Mouse (Mus musculus) embryonic fibroblast, embryonic 13.5 days (primary cell): Measurements from ENCODE around the gene Camk1d. TPM values are rescaled to one million over a fixed set of nuclear protein-coding genes. Genes with fewer than 3 reads are reported as not detected.
"Not testable (repeated sequence)": the region's sequence is repeated elsewhere in the genome, so short reads cannot be mapped to it uniquely, and the experiment has no call there.

Experiments used
- H3K27ac ChIP-seq: 2 replicates; pipeline ENCODE4 v1.5.1; 2012; ENCODE audit warnings: low read length, control low read depth, inconsistent platforms; ENCODE audit not compliant: insufficient read depth
- H3K4me1 ChIP-seq: 2 replicates; pipeline ENCODE4 v1.6.1; 2011; ENCODE audit warnings: low read length; ENCODE audit not compliant: control insufficient read depth, insufficient read depth
- H3K4me3 ChIP-seq: 2 replicates; pipeline ENCODE4 v1.5.1; 2011; ENCODE audit warnings: mild to moderate bottlenecking, control low read depth, low read length; ENCODE audit not compliant: insufficient read depth
- CTCF ChIP-seq: IDR thresholded peaks from 2 replicates; pipeline ENCODE4 v1.5.1; 2011; ENCODE audit warnings: mild to moderate bottlenecking, control low read depth, low read length, moderate library complexity, borderline replicate concordance; ENCODE audit not compliant: insufficient read depth
- POLR2A ChIP-seq: IDR thresholded peaks from 2 replicates; pipeline ENCODE4 v1.6.1; 2011; ENCODE audit warnings: low read depth, mild to moderate bottlenecking, control low read depth, low read length, moderate library complexity
- polyA plus RNA-seq: library from polyadenylated mRNA; stranded (reverse); fragments of >200 nt; gene quantifications from 2 replicates; pipeline ENCODE4 v1.2.4, GENCODE M21; 2011; ENCODE audit warnings: low read depth; ENCODE audit not compliant: missing spikeins, insufficient read length

Camk1d gene
- polyA plus RNA-seq, 1 experiment, result 4.3 TPM

GRCm38 (mm10) chr2:5392921-5393320 is 321.4 kb downstream of the Camk1d start:
- no peak overlapping the region for H3K4me3 ChIP-seq

GRCm38 (mm10) chr2:5392470-5392869 is 321.8 kb downstream of the Camk1d start:
- TF ChIP-seq CTCF (no peak), POLR2A (no peak)
- Histone ChIP-seq H3K27ac (no peak overlapping the region), H3K4me1 (no peaks in the 10 kb centered on the region), H3K4me3 (no peak overlapping the region)

More at GRCm38 (mm10) chr2:5392921-5393320, 321.4 kb downstream of the Camk1d start:
- H3K27ac ChIP-seq, result no peak overlapping the region
- TF ChIP-seq POLR2A (no peak), CTCF (no peak)
- no peaks in the 10 kb centered on the region for H3K4me1 ChIP-seq

GRCm38 (mm10) chr2:5388381-5388780 is 325.9 kb downstream of the Camk1d start:
- TF ChIP-seq POLR2A, result no peak
- TF ChIP-seq CTCF, result no peak
- Histone ChIP-seq H3K4me1 (no peaks in the 10 kb centered on the region), H3K27ac (no peak overlapping the region), H3K4me3 (no peak overlapping the region)

- TF ChIP-seq POLR2A (no peak), CTCF (no peak)
- no peak overlapping the region for H3K27ac ChIP-seq
- no peaks in the 10 kb centered on the region for H3K4me1 ChIP-seq
- H3K4me3 ChIP-seq, result no peak overlapping the region
These were observed 332.3 kb downstream of the Camk1d start for GRCm38 (mm10) chr2:5381712-5382710.

- no peak for TF ChIP-seq CTCF
- TF ChIP-seq POLR2A, result no peak
These were observed 333.3 kb downstream of the Camk1d start for GRCm38 (mm10) chr2:5380973-5381372.

GRCm38 (mm10) chr2:5378922-5379321 is 335.4 kb downstream of the Camk1d start:
- not testable (repeated sequence) for H3K4me1 ChIP-seq, H3K4me3 ChIP-seq, H3K27ac ChIP-seq

More at GRCm38 (mm10) chr2:5380973-5381372, 333.3 kb downstream of the Camk1d start:
- Histone ChIP-seq H3K4me3 (no peak overlapping the region), H3K4me1 (no peaks in the 10 kb centered on the region), H3K27ac (no peak overlapping the region)

- TF ChIP-seq POLR2A (no peak), CTCF (no peak)
- Histone ChIP-seq H3K4me3 (no peak overlapping the region), H3K4me1 (no peaks in the 10 kb centered on the region), H3K27ac (no peak overlapping the region)
These were observed 336.1 kb downstream of the Camk1d start for GRCm38 (mm10) chr2:5378066-5378672.

GRCm38 (mm10) chr2:5372886-5373429 is 341.4 kb downstream of the Camk1d start:
- Histone ChIP-seq H3K27ac (no peak overlapping the region), H3K4me1 (no peaks in the 10 kb centered on the region; the same call in 1 of the 2 replicates), H3K4me3 (no peak overlapping the region)
- TF ChIP-seq CTCF (no peak), POLR2A (no peak)

- H3K4me3 ChIP-seq, result no peak overlapping the region
- no peaks in the 10 kb centered on the region; the same call in 1 of the 2 replicates for H3K4me1 ChIP-seq
- no peak overlapping the region for H3K27ac ChIP-seq
- TF ChIP-seq POLR2A (no peak), CTCF (no peak)
These were observed 343.0 kb downstream of the Camk1d start for GRCm38 (mm10) chr2:5371316-5371715.

- Histone ChIP-seq H3K27ac (no peak overlapping the region), H3K4me1 (no peaks in the 10 kb centered on the region; the same call in 1 of the 2 replicates), H3K4me3 (no peak overlapping the region)
- no peak for TF ChIP-seq CTCF
- no peak for TF ChIP-seq POLR2A
These were observed 343.7 kb downstream of the Camk1d start for GRCm38 (mm10) chr2:5370591-5370990.
